Mouse (Mus musculus) heart, embryonic 11.5 days (tissue): ENCODE data around the gene Cacng8. TPM values are rescaled to one million over a fixed set of nuclear protein-coding genes. Genes with fewer than 3 reads are reported as not detected.

Experiments
- ATAC-seq: fragments of 200-750 bp; cut with Nextera tagmentation; replicated peaks from 2 replicates; pipeline ENCODE4 v1.8.0; 2017; ENCODE audit warnings: moderate library complexity; ENCODE audit not compliant: insufficient number of reproducible peaks, low FRiP score, low TSS enrichment
- H3K27ac ChIP-seq: fragments of 300-500 bp; sonication (generic); 2 replicates; pipeline ENCODE4 v1.5.1; 2014; ENCODE audit warnings: mild to moderate bottlenecking, low read depth, low read length
- H3K27me3 ChIP-seq: fragments of 300-500 bp; sonication (generic); 2 replicates; pipeline ENCODE4 v1.6.1; 2014; ENCODE audit warnings: mild to moderate bottlenecking, low read length, mixed read lengths; ENCODE audit not compliant: control insufficient read depth, insufficient read depth
- H3K36me3 ChIP-seq: fragments of 300-500 bp; sonication (generic); 2 replicates; pipeline ENCODE4 v1.6.1; 2014; ENCODE audit warnings: mild to moderate bottlenecking, low read length, moderate library complexity, mixed read lengths; ENCODE audit not compliant: control insufficient read depth, insufficient read depth
- H3K4me1 ChIP-seq: fragments of 300-500 bp; sonication (generic); 2 replicates; pipeline ENCODE4 v1.6.1; 2014; ENCODE audit warnings: low read length; ENCODE audit not compliant: control insufficient read depth, insufficient read depth
- H3K4me2 ChIP-seq: fragments of 300-500 bp; sonication (generic); 2 replicates; pipeline ENCODE4 v1.6.1; 2014; ENCODE audit warnings: mild to moderate bottlenecking, moderate library complexity
- H3K4me3 ChIP-seq: fragments of 300-500 bp; sonication (generic); 2 replicates; pipeline ENCODE4 v1.5.1; 2014; ENCODE audit warnings: low read depth, low read length
- H3K9ac ChIP-seq: fragments of 300-500 bp; sonication (generic); 2 replicates; pipeline ENCODE4 v1.6.1; 2014; ENCODE audit warnings: mild to moderate bottlenecking, low read depth, low read length, moderate library complexity
- H3K9me3 ChIP-seq: fragments of 300-500 bp; sonication (generic); replicated peaks from 2 replicates; pipeline ENCODE4 v1.6.1; 2016; ENCODE audit warnings: low read length; ENCODE audit not compliant: control insufficient read depth
- WGBS: fragments of 180-500 bp; shearing (Covaris S2); extraction: QIAGEN DNeasy Blood & Tissue Kit; methylation state at CpG from one replicate; pipeline ENCODE4 v1.1.7; 2014; ENCODE audit not compliant: insufficient replicate concordance; 5-methylcytosine and 5-hydroxymethylcytosine counted together
- polyA plus RNA-seq: library from polyadenylated mRNA; unstranded; fragments of >200 nt; fragmentation: Nextera tagmentation; extraction: Ambion mirVana; gene quantifications from 2 replicates; pipeline ENCODE4 v1.2.1, GENCODE M21; 2014

The Cacng8 gene
- polyA plus RNA-seq, 1 experiment from 2014 or later = 1.7 TPM

DNA sequence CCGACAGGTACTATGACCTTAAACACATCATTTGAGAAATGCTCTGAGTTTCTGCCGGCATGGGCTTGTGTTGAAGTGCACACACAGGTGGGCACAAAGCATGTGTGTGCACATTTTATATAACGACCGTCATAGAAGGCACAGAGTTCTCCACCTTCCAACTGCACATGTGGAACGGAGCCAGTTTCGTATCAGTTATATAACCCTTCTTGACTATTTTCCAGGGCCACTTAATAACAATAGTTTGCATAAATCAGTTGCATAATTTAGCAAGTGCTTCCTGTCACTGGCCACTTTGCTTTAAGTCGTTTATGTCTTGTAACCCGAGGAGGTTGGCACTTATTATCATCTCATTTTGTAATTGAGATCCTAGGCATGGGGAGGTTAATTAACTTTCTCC lies 16.7 kb upstream of the Cacng8 start:
- H3K27ac ChIP-seq = no peak overlapping the region
- no peak for ATAC-seq
- no peaks in the 10 kb centered on the region for H3K36me3 ChIP-seq
- no peak overlapping the region for H3K4me2 ChIP-seq
- H3K27me3 ChIP-seq = no peaks in the 10 kb centered on the region
- no peak overlapping the region for H3K9ac ChIP-seq
- no peak overlapping the region for H3K4me3 ChIP-seq
- no peaks in the 10 kb centered on the region for H3K9me3 ChIP-seq
- no peaks in the 10 kb centered on the region for H3K4me1 ChIP-seq
- WGBS = 82% methylated on average over 8 of the region's 8 CpGs

- Histone ChIP-seq H3K4me3 (no peak overlapping the region), H3K4me1 (no peaks in the 10 kb centered on the region), H3K27ac (no peak overlapping the region), H3K9me3 (no peaks in the 10 kb centered on the region), H3K36me3 (no peaks in the 10 kb centered on the region), H3K27me3 (no peaks in the 10 kb centered on the region), H3K9ac (no peak overlapping the region), H3K4me2 (no peak overlapping the region)
- ATAC-seq = no peak
- WGBS = 48% methylated on average over 4 of the region's 4 CpGs
These were observed 13.7 kb upstream of the Cacng8 start for GRCm38 (mm10) chr7:3376831-3377230.

DNA sequence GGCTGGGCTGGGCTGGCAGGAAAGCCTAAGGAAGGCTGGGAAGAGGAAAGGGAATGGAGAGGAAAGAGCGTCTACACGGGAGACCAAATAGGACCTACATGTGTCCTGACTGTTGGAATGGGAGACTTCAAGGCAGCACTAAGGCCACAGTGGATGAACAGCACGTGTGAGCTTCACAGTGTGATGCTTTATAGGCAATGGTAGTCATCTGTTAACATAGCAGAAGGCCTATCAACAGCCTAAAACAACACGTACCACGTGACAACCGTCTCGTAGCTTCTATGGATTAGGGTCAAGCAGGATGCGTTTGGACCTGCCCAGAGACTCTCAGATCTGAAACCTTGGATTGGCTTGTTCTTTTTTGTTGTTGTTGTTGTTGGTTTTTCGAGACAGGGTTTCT lies 8.4 kb upstream of the Cacng8 start:
- H3K4me1 ChIP-seq = no peaks in the 10 kb centered on the region
- no peak for ATAC-seq
- H3K27me3 ChIP-seq = no peaks in the 10 kb centered on the region
- no peak overlapping the region for H3K4me2 ChIP-seq
- H3K27ac ChIP-seq = no peak overlapping the region
- H3K9me3 ChIP-seq = no peaks in the 10 kb centered on the region
- no peak overlapping the region for H3K4me3 ChIP-seq
- no peaks in the 10 kb centered on the region for H3K36me3 ChIP-seq
- H3K9ac ChIP-seq = no peak overlapping the region
- WGBS = 76% methylated on average over 9 of the region's 9 CpGs

- H3K27me3 ChIP-seq = no peaks in the 10 kb centered on the region
- H3K36me3 ChIP-seq = no peaks in the 10 kb centered on the region
- H3K4me2 ChIP-seq = no peak overlapping the region
- no peak overlapping the region for H3K27ac ChIP-seq
- ATAC-seq = no peak
- no peak overlapping the region for H3K9ac ChIP-seq
- H3K4me1 ChIP-seq = no peaks in the 10 kb centered on the region
- 76% methylated on average over 5 of the region's 5 CpGs for WGBS
- no peaks in the 10 kb centered on the region for H3K9me3 ChIP-seq
- H3K4me3 ChIP-seq = no peak overlapping the region
These were observed 5.6 kb upstream of the Cacng8 start for GRCm38 (mm10) chr7:3384807-3385319.

DNA sequence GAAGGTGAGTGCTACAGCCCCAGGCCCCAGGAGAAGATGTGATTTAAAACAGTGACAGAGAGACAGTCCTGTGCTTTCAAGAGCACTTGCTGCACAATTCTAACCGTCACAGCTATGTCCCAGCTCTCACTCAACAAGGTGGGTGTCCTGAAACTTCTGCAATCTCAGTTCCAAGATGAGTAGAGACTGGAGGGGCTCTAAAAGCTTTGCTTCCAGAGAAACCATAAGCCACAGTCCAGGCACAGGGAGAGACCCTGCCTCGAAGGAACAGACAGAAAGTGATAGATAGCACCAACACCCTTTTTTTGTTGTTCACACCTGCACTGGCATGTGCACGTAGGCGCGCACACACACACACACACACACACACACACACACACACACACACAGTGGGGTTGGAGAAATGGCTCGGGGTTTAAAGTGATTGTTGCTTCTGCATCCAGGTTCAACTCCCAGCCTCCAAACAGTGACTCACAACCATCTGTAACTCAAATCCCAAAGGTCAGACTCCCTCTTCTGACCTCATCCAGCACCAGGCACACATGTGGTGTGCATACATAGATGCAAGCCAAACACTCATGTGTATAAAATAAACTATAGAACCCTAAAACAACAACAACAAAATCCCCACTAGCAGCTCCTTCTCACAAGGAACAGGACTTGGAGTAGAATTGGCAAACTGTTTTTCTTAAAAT lies 4.3 kb upstream of the Cacng8 start:
- Histone ChIP-seq H3K27me3 (no peaks in the 10 kb centered on the region), H3K36me3 (no peaks in the 10 kb centered on the region), H3K4me2 (no peak overlapping the region), H3K4me3 (no peak overlapping the region), H3K27ac (no peak overlapping the region), H3K4me1 (no peaks in the 10 kb centered on the region), H3K9me3 (no peaks in the 10 kb centered on the region), H3K9ac (no peak overlapping the region)
- no peak for ATAC-seq
- WGBS = 70% methylated on average over 6 of the region's 6 CpGs

- no peaks in the 10 kb centered on the region for H3K36me3 ChIP-seq
- H3K4me1 ChIP-seq = 0 out of 2 replicates have a peak, but pooled peaks cover 2% of the 10 kb centered on the region
- H3K27me3 ChIP-seq = no peaks in the 10 kb centered on the region
- ATAC-seq = no peak
- H3K27ac ChIP-seq = no peak overlapping the region
- no peak overlapping the region for H3K4me2 ChIP-seq
- H3K9ac ChIP-seq = no peak overlapping the region
- no peak overlapping the region for H3K4me3 ChIP-seq
- H3K9me3 ChIP-seq = no peaks in the 10 kb centered on the region
- 80% methylated on average over 18 of the region's 18 CpGs for WGBS
These were observed 2.7 kb upstream of the Cacng8 start for GRCm38 (mm10) chr7:3387761-3388160.

GRCm38 (mm10) chr7:3388885-3389284 lies 1.6 kb upstream of the Cacng8 start:
- H3K4me2 ChIP-seq = no peak overlapping the region
- H3K4me1 ChIP-seq = 0 out of 2 replicates have a peak, but pooled peaks cover 2% of the 10 kb centered on the region
- H3K4me3 ChIP-seq = no peak overlapping the region
- no peaks in the 10 kb centered on the region for H3K36me3 ChIP-seq
- H3K9ac ChIP-seq = no peak overlapping the region
- H3K27ac ChIP-seq = no peak overlapping the region
- no peak for ATAC-seq
- H3K27me3 ChIP-seq = no peaks in the 10 kb centered on the region
- 42% methylated on average over 6 of the region's 6 CpGs for WGBS
- no peaks in the 10 kb centered on the region for H3K9me3 ChIP-seq

- Histone ChIP-seq H3K4me1 (0 out of 2 replicates have a peak, but pooled peaks cover 2% of the 10 kb centered on the region), H3K4me3 (peak overlapping the region; percentile 27), H3K27ac (0 out of 2 replicates have a peak overlapping the region, but pooled peaks have one; percentile 29), H3K9ac (no peak overlapping the region), H3K27me3 (no peaks in the 10 kb centered on the region), H3K36me3 (no peaks in the 10 kb centered on the region), H3K9me3 (no peaks in the 10 kb centered on the region), H3K4me2 (peak overlapping the region; percentile 55)
- ATAC-seq = no peak; the same call in 1 of the 2 replicates
- under 1% methylated on average over 17 of the region's 17 CpGs for WGBS
These were observed 755 bp upstream of the Cacng8 start for GRCm38 (mm10) chr7:3389444-3390412.
